Mouse (Mus musculus) skeletal muscle tissue, adult 2 months (tissue): ENCODE data around the gene Gm37240.

ENCODE experiments used
- DNase-seq: peaks from one replicate; pipeline ENCODE4 v3.0.0-alpha.2; 2012; ENCODE audit warnings: low read depth, low spot score

Gene Gm37240

DNA sequence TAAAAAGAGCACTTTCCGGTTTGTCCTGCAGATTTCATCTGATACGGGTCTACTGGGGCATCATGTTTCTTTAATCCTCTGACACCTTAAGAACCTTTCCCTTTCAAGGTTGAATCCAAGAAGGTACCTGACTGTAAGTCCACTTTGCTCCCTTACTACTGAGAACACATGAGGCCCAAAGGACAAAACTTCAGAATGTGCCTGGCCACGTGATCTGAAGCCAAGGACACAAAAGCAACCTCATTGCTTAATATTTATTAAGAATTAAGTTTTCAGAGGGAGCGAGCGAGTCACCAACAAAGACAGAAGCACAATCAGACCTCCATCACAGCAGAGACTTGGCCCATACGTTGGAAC is 1112.3 kb downstream of the Gm37240 start:
- DNase-seq: no peak

DNA sequence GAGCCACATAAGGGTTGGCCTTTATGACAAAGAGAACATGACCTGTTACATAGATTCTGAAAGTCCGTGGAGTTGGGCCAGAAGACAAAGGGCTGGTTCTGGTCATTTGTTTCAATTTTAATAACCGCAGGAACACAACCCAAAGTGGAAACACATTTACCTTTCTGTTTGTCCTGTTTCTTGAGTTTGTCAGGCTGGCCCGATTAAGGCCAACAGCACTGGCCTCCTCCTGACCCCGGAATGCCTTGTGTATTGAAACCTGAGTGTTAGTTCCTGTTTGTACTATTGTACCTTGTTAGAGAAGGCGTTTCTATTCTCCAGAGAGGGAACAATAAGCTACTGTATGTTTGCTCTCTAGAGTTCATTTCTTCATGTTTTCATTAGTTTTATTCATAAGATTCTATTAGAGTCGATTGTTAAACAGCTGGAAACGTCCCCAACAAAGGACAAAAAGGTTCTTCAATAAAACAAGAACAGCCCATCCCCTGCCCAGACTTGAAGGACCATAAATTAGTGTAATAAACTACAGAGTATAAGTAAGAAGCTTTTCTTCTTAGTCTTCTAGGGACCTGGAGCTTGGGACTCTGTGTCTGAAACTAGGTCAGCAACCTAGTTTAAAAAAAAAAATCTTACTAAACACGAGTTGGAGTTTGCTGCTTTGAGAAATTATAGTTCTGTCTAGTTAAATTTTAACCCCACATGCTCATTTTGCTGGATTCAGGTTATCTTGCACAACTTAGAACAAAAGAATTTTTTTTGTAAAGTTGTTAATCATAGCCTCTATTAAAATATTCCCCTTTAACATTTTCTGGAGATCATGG is 1112.9 kb downstream of the Gm37240 start:
- DNase-seq: no peak

- peak; percentile 11 for DNase-seq
Observed at GRCm38 (mm10) chr3:84771980-84772379, 1115.3 kb downstream of the Gm37240 start.

- no peak for DNase-seq
Observed at GRCm38 (mm10) chr3:84770518-84770917, 1116.8 kb downstream of the Gm37240 start.

DNA sequence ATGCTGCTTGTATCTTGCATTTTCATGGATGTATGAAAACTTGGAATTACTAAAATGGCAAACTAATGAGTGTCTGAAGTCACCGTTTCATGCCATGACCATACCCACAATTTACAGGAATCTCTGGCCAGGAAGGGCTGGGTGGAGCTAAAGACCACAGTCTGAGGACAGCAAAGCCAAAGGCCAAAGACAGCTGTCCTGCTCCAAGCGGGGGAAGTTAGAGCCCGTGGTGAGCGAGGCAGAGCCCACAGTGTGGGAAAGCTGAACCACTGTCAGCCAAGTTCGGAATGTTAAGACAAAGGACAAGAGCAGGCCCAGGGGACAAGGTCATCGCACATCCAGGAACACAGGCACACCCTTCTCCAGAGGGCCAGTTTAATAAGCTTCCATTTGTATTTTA is 1117.9 kb downstream of the Gm37240 start:
- no peak for DNase-seq

GRCm38 (mm10) chr3:84768940-84769339 is 1118.4 kb downstream of the Gm37240 start:
- DNase-seq: no peak

- DNase-seq: no peak
Observed at GRCm38 (mm10) chr3:84753816-84754215, 1133.5 kb downstream of the Gm37240 start.

- no peak for DNase-seq
Observed at GRCm38 (mm10) chr3:84749222-84749621, 1138.1 kb downstream of the Gm37240 start.

DNA sequence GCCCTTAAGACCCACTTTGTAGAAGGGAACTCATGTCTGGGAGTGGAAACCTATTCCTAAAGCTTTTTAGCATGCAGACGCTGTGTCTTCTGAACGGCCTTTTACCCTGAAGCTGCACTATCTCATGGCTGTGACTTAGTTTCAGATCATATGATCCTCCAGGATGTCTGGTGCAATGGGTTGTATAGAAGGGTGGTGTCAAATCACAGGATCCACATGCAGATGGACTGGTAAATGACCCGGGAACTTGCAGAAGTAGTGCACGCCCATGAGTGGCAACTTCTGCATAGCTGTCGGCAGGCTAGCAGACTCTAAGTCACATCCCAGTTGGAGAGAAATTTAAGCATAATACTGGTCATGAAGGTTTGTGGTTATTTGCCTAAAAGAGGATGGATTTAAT is 1139.2 kb downstream of the Gm37240 start:
- DNase-seq: no peak

GRCm38 (mm10) chr3:84745537-84746189 is 1141.7 kb downstream of the Gm37240 start:
- DNase-seq: peak; percentile 27

- DNase-seq: no peak
Observed at GRCm38 (mm10) chr3:84744707-84745106, 1142.6 kb downstream of the Gm37240 start.

DNA sequence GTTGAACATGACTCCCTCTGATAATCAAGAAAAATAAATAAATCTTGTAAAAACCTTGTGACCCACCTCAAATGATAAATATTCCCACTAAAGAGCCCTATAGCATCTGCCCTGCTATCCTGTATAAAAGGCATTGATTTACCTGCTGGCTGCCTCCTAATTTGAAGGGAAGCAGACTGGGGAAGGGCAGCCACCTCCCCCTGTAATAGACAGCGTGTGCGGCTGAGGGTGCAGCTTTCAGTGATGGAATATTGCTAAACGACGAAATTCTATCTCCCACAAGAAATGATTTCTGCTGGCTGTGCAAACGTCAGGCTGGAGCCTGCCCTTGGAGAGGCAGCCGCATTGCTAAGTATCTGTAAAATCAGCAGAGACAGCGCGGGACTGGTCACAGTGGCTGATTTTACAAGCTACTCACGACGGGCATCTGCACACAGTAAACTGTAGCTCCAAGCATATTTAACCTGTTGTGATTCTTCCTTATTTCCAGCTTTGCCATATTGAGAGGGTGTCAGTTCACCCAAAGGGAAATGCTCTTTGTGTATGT is 1147.2 kb downstream of the Gm37240 start:
- DNase-seq: no peak

DNA sequence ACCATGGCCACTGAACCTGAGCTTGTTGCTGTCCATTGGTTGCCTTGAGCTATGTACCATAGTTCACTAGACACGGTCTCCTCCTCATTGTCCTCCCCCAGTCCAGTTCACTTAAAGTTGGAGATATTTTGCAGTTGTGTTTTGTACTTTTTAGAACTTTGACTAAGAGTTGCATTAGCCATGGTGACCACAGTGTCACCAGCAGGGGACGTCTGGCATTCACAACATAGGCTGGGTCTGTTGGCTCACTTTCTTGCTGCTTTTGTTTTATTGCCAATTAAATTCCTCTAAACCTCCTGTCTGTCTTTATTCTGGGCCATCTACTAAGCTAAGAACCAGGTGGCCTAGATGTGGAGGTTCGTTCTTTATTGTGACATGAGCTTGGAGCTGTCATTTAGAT is 1150.2 kb downstream of the Gm37240 start:
- DNase-seq: no peak

- no peak for DNase-seq
Observed at GRCm38 (mm10) chr3:84735716-84736115, 1151.6 kb downstream of the Gm37240 start.

DNA sequence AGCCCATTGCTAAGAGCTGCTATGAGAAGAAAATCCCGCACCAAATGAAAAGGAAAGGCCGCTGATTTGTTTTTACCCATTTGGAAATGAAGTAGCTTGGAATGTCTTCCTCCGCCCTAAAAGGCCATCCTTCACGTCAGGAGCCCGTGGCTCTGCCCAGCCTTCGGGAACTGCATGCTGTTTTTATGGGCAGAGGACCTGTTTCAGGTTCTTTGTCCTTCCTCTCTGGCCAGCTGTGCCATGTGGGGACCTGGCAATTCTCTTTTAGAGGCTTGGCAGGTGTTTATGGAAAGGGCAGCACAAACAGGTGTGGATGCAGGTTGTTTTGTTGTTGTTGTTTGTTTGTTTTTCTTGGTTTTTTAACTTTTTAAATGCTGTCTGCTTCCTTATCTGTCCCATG is 1154.8 kb downstream of the Gm37240 start:
- DNase-seq: no peak

DNA sequence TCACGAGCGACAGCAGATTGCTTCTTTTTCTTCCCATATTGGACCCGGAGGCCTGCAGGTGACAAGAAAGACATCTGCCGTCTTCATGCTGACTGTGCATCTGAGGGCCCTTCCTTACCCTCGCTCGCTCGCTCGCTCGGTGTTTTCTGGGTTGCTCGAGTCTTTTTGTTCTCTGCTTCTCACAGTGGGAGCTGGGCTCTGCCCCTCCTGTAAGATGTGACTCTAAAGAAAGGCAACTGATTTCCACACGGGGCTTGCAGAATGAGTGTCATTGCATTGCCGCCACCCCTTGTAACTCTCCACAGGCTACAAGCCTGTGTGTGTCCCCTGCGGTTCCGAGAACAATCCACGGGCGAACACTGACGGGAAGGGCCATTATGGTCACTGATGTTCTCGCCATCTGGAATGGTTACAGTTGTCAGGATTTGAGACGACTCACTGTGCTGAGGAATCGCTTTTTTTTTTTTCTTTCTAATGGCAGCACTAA is 1155.3 kb downstream of the Gm37240 start:
- DNase-seq: no peak

DNA sequence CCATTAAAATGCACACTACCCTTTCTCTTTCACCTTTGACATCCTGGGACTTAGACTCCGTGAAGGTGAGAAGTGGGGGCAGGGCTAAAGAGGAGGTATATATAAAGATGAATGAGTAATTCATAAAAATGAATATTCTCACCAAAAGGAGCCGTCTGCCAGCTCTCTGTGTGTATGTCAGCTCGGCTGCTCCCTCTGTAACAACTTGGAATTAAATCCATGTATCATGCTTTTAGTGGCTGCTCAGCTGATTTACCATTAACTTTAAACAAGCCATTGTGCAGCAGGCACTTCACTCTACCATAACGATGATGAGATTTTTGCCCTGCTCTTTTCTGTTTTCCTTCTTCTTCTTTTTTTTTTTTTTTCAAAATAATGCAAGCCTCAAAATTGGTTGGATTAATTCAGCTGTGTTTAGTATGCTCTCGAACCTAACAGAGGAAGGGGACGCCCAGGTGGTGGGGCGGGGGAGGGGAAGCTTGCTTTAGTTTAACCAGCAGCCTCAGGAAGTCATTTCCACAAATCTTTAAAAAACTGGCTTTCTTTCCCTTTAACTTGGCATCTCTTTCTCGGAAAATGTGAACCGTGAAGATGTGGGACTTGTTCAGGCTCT is 1155.8 kb downstream of the Gm37240 start:
- no peak for DNase-seq

- DNase-seq: no peak
Observed at GRCm38 (mm10) chr3:84731003-84731402, 1156.3 kb downstream of the Gm37240 start.

DNA sequence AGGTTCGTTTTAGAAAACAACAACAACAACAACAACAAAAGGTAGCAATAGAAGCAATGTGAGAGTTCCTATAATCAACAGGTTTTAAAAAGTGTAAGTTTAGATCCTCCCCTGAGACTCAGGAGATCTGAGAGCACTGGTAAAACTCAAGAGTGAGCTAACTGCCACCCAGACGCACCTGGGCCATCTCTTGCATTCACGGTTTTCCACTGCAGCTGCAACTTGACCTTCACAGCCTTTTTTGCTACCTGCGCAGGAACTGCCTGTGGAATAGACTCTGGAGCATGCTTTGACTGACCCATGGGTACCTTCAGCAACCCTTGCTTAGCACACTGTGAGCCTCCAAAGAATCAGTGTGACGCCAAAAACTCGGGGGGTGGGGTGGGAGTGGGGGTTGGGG is 1157.5 kb downstream of the Gm37240 start:
- no peak for DNase-seq

GRCm38 (mm10) chr3:84723996-84724395 is 1163.3 kb downstream of the Gm37240 start:
- DNase-seq: no peak

GRCm38 (mm10) chr3:84722680-84723079 is 1164.6 kb downstream of the Gm37240 start:
- DNase-seq: no peak

- no peak for DNase-seq
Observed at GRCm38 (mm10) chr3:84715073-84715768, 1172.1 kb downstream of the Gm37240 start.
